Mouse (Mus musculus): Measurements from ENCODE around the gene Sec31b. TPM values are rescaled to one million over a fixed set of nuclear protein-coding genes. Genes with fewer than 3 reads are reported as not detected.

Gene Sec31b
- polyA plus RNA-seq, 1 experiment from 2014 or later, result 0.51 TPM

GRCm38 (mm10) chr19:44500240-44500639, 45.4 kb downstream of the Sec31b start:
- H3K27me3 ChIP-seq (ENCODE audit: control insufficient read depth, insufficient read depth, low read depth, low read length), result peaks cover 2% of the 10 kb centered on the region; the same call in 1 of the 2 replicates
- no peaks in the 10 kb centered on the region for H3K4me1 ChIP-seq (ENCODE audit: control insufficient read depth, low read depth, low read length)
- ATAC-seq (ENCODE audit: low read depth), result no peak
- no peak overlapping the region for H3K4me3 ChIP-seq (ENCODE audit: low read depth, low read length)
- WGBS (ENCODE audit: insufficient replicate concordance), result 50% methylated on average over 5 of the region's 5 CpGs
- H3K9ac ChIP-seq (ENCODE audit: low read depth, low read length), result no peak overlapping the region
- H3K27ac ChIP-seq (ENCODE audit: low read length), result no peak overlapping the region
- no peaks in the 10 kb centered on the region for H3K36me3 ChIP-seq (ENCODE audit: control insufficient read depth, insufficient read depth)
- no peaks in the 10 kb centered on the region for H3K9me3 ChIP-seq (replicated peaks; ENCODE audit: control insufficient read depth, low read length)
- no peak overlapping the region for H3K4me2 ChIP-seq (ENCODE audit: low read depth, low read length)

GRCm38 (mm10) chr19:44498936-44499335, 46.7 kb downstream of the Sec31b start:
- peaks cover 2% of the 10 kb centered on the region for H3K27me3 ChIP-seq (ENCODE audit: control insufficient read depth, insufficient read depth, low read depth, low read length)
- H3K4me3 ChIP-seq (ENCODE audit: low read depth, low read length), result no peak overlapping the region
- H3K36me3 ChIP-seq (ENCODE audit: control insufficient read depth, insufficient read depth), result no peaks in the 10 kb centered on the region
- no peaks in the 10 kb centered on the region for H3K9me3 ChIP-seq (replicated peaks; ENCODE audit: control insufficient read depth, low read length)
- no peaks in the 10 kb centered on the region for H3K4me1 ChIP-seq (ENCODE audit: control insufficient read depth, low read depth, low read length)
- WGBS (ENCODE audit: insufficient replicate concordance), result 44% methylated on average over 6 of the region's 6 CpGs
- no peak for ATAC-seq (ENCODE audit: low read depth)
- H3K9ac ChIP-seq (ENCODE audit: low read depth, low read length), result no peak overlapping the region
- H3K4me2 ChIP-seq (ENCODE audit: low read depth, low read length), result no peak overlapping the region
- H3K27ac ChIP-seq (ENCODE audit: low read length), result no peak overlapping the region

GRCm38 (mm10) chr19:44496941-44497340, 48.7 kb downstream of the Sec31b start:
- H3K4me2 ChIP-seq (ENCODE audit: low read depth, low read length), result no peak overlapping the region
- WGBS (ENCODE audit: insufficient replicate concordance), result 56% methylated on average over 10 of the region's 10 CpGs

GRCm38 (mm10) chr19:44496511-44496910, 49.2 kb downstream of the Sec31b start:
- Histone ChIP-seq H3K36me3 (ENCODE audit: control insufficient read depth, insufficient read depth) (no peaks in the 10 kb centered on the region), H3K27me3 (ENCODE audit: control insufficient read depth, insufficient read depth, low read depth, low read length) (no peaks in the 10 kb centered on the region; the same call in 1 of the 2 replicates), H3K9me3 (replicated peaks; ENCODE audit: control insufficient read depth, low read length) (no peaks in the 10 kb centered on the region), H3K27ac (ENCODE audit: low read length) (no peak overlapping the region), H3K4me1 (ENCODE audit: control insufficient read depth, low read depth, low read length) (no peaks in the 10 kb centered on the region), H3K4me2 (ENCODE audit: low read depth, low read length) (no peak overlapping the region), H3K9ac (ENCODE audit: low read depth, low read length) (no peak overlapping the region), H3K4me3 (ENCODE audit: low read depth, low read length) (no peak overlapping the region)
- ATAC-seq (ENCODE audit: low read depth), result no peak
- 11% methylated on average over 8 of the region's 8 CpGs for WGBS (ENCODE audit: insufficient replicate concordance)

More at GRCm38 (mm10) chr19:44496941-44497340, 48.7 kb downstream of the Sec31b start:
- Histone ChIP-seq H3K4me3 (ENCODE audit: low read depth, low read length) (no peak overlapping the region), H3K9me3 (replicated peaks; ENCODE audit: control insufficient read depth, low read length) (no peaks in the 10 kb centered on the region), H3K36me3 (ENCODE audit: control insufficient read depth, insufficient read depth) (no peaks in the 10 kb centered on the region), H3K9ac (ENCODE audit: low read depth, low read length) (no peak overlapping the region), H3K27ac (ENCODE audit: low read length) (no peak overlapping the region), H3K4me1 (ENCODE audit: control insufficient read depth, low read depth, low read length) (no peaks in the 10 kb centered on the region), H3K27me3 (ENCODE audit: control insufficient read depth, insufficient read depth, low read depth, low read length) (no peaks in the 10 kb centered on the region; the same call in none of the 2 replicates)
- no peak for ATAC-seq (ENCODE audit: low read depth)

GRCm38 (mm10) chr19:44493128-44493527, 52.5 kb downstream of the Sec31b start, which contains the start of gene Wnt8b:
Gene Wnt8b, plus strand, starts transcription at chr19:44493472.
- WGBS (ENCODE audit: insufficient replicate concordance), result 32% methylated on average over 8 of the region's 8 CpGs
- H3K4me1 ChIP-seq (ENCODE audit: control insufficient read depth, low read depth, low read length), result no peaks in the 10 kb centered on the region
- H3K9ac ChIP-seq (ENCODE audit: low read depth, low read length), result no peak within 1 kb of the TSS
- H3K9me3 ChIP-seq (replicated peaks; ENCODE audit: control insufficient read depth, low read length), result no peaks in the 10 kb centered on the region
- H3K27ac ChIP-seq (ENCODE audit: low read length), result no peak within 1 kb of the TSS
- H3K27me3 ChIP-seq (ENCODE audit: control insufficient read depth, insufficient read depth, low read depth, low read length), result no peaks in the 10 kb centered on the region; the same call in 1 of the 2 replicates
- no peaks in the 10 kb centered on the region for H3K36me3 ChIP-seq (ENCODE audit: control insufficient read depth, insufficient read depth)
- H3K4me2 ChIP-seq (ENCODE audit: low read depth, low read length), result no peak within 1 kb of the TSS
- no peak for ATAC-seq (ENCODE audit: low read depth)
- no peak within 1 kb of the TSS for H3K4me3 ChIP-seq (ENCODE audit: low read depth, low read length)

- 4% methylated on average over 8 of the region's 8 CpGs for WGBS (ENCODE audit: insufficient replicate concordance)
- ATAC-seq (ENCODE audit: low read depth), result no peak
These were observed 58.4 kb downstream of the Sec31b start for GRCm38 (mm10) chr19:44487266-44487665.

GRCm38 (mm10) chr19:44476541-44476940, 69.1 kb downstream of the Sec31b start:
- 34% methylated on average over 3 of the region's 3 CpGs for WGBS (ENCODE audit: insufficient replicate concordance)
- Histone ChIP-seq H3K27me3 (ENCODE audit: control insufficient read depth, insufficient read depth, low read depth, low read length) (no peaks in the 10 kb centered on the region), H3K27ac (ENCODE audit: low read length) (no peak overlapping the region), H3K4me1 (ENCODE audit: control insufficient read depth, low read depth, low read length) (no peaks in the 10 kb centered on the region), H3K9me3 (replicated peaks; ENCODE audit: control insufficient read depth, low read length) (no peaks in the 10 kb centered on the region), H3K4me2 (ENCODE audit: low read depth, low read length) (no peak overlapping the region), H3K36me3 (ENCODE audit: control insufficient read depth, insufficient read depth) (no peaks in the 10 kb centered on the region), H3K9ac (ENCODE audit: low read depth, low read length) (no peak overlapping the region), H3K4me3 (ENCODE audit: low read depth, low read length) (no peak overlapping the region)
- no peak for ATAC-seq (ENCODE audit: low read depth)

More at GRCm38 (mm10) chr19:44487266-44487665, 58.4 kb downstream of the Sec31b start:
- no peaks in the 10 kb centered on the region for H3K36me3 ChIP-seq (ENCODE audit: control insufficient read depth, insufficient read depth)
- H3K9ac ChIP-seq (ENCODE audit: low read depth, low read length), result no peak overlapping the region
- H3K27me3 ChIP-seq (ENCODE audit: control insufficient read depth, insufficient read depth, low read depth, low read length), result no peaks in the 10 kb centered on the region
- H3K9me3 ChIP-seq (replicated peaks; ENCODE audit: control insufficient read depth, low read length), result no peaks in the 10 kb centered on the region
- no peak overlapping the region for H3K4me2 ChIP-seq (ENCODE audit: low read depth, low read length)
- no peaks in the 10 kb centered on the region for H3K4me1 ChIP-seq (ENCODE audit: control insufficient read depth, low read depth, low read length)
- no peak overlapping the region for H3K27ac ChIP-seq (ENCODE audit: low read length)
- H3K4me3 ChIP-seq (ENCODE audit: low read depth, low read length), result no peak overlapping the region

- WGBS (ENCODE audit: insufficient replicate concordance), result 66% methylated on average over 6 of the region's 6 CpGs
- Histone ChIP-seq H3K27me3 (ENCODE audit: control insufficient read depth, insufficient read depth, low read depth, low read length) (no peaks in the 10 kb centered on the region), H3K4me3 (ENCODE audit: low read depth, low read length) (no peak overlapping the region), H3K9me3 (replicated peaks; ENCODE audit: control insufficient read depth, low read length) (no peaks in the 10 kb centered on the region), H3K4me2 (ENCODE audit: low read depth, low read length) (no peak overlapping the region), H3K9ac (ENCODE audit: low read depth, low read length) (no peak overlapping the region), H3K4me1 (ENCODE audit: control insufficient read depth, low read depth, low read length) (no peaks in the 10 kb centered on the region), H3K36me3 (ENCODE audit: control insufficient read depth, insufficient read depth) (no peaks in the 10 kb centered on the region), H3K27ac (ENCODE audit: low read length) (no peak overlapping the region)
- no peak for ATAC-seq (ENCODE audit: low read depth)
These were observed 70.4 kb downstream of the Sec31b start for GRCm38 (mm10) chr19:44475268-44475667.

GRCm38 (mm10) chr19:44474158-44474557, 71.5 kb downstream of the Sec31b start:
- ATAC-seq (ENCODE audit: low read depth), result no peak
- WGBS (ENCODE audit: insufficient replicate concordance), result 2% methylated on average over 10 of the region's 10 CpGs
- Histone ChIP-seq H3K4me2 (ENCODE audit: low read depth, low read length) (no peak overlapping the region), H3K27ac (ENCODE audit: low read length) (no peak overlapping the region), H3K4me3 (ENCODE audit: low read depth, low read length) (no peak overlapping the region), H3K27me3 (ENCODE audit: control insufficient read depth, insufficient read depth, low read depth, low read length) (no peaks in the 10 kb centered on the region), H3K4me1 (ENCODE audit: control insufficient read depth, low read depth, low read length) (no peaks in the 10 kb centered on the region), H3K9ac (ENCODE audit: low read depth, low read length) (no peak overlapping the region), H3K9me3 (replicated peaks; ENCODE audit: control insufficient read depth, low read length) (no peaks in the 10 kb centered on the region), H3K36me3 (ENCODE audit: control insufficient read depth, insufficient read depth) (no peaks in the 10 kb centered on the region)
